Mouse (Mus musculus): Measurements from ENCODE around the gene Fggy.

DNA sequence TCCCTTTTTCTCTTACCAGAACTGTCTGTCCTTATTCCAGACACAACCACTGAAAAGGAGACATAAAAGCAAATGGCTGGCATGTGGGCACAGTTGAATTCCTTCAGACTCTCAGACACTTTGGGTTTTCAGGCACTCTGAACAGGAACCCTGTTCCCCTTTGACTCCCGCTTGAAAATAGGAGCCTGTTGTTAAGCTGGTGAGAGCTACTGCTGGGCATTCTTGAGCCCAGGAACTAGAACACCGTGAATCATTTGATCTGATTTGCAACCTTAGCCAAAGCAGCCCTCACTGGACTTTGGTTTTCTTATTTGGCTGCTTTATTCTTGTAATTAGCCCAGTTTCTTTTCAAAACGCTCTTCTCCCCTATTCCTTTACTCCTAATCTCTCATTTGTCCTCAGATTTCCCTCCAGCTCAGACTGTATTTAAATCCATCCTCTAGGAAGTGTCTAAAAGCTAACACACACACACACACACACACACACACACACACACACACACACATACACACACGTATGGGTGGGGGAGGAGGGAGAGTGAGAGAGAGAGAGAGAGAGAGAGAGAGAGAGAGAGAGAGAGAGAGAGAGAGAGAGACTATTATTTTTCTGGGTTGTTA is 96.1 kb downstream of the Fggy start:
- no peak for TF ChIP-seq CHD1 (IDR thresholded peaks at IDR 0.05; ENCODE audit: low read depth, low read length)
- no peak for TF ChIP-seq USF2 (IDR thresholded peaks at IDR 0.05; ENCODE audit: borderline replicate concordance in 1 of 2, insufficient read depth in 1 of 2, low read depth in 1 of 2, low read length in 2 of 2)
- TF ChIP-seq CTCF (IDR thresholded peaks at IDR 0.05 in 2 of 3, conservative IDR thresholded peaks at IDR 0.05 in 1 of 3; ENCODE audit: control insufficient read depth in 1 of 3, insufficient read depth in 1 of 3, low read depth in 2 of 3, low read length in 3 of 3, poor library complexity in 1 of 3, severe bottlenecking in 1 of 3): no peak
- no peak for TF ChIP-seq GABPA (IDR thresholded peaks at IDR 0.05; ENCODE audit: low read depth, low read length)
- no peak for TF ChIP-seq POLR2A (IDR thresholded peaks at IDR 0.05; ENCODE audit: control insufficient read depth in 1 of 2, insufficient read depth in 1 of 2, low read depth in 1 of 2, low read length in 2 of 2, poor library complexity in 1 of 2)
